Mouse (Mus musculus) 416B (cell line): ENCODE measurements around the gene Fis1.

Experiments used
- DNase-seq: peaks from one replicate; pipeline ENCODE4 v3.0.0; 2011; ENCODE audit warnings: low read depth

Fis1 gene

GRCm38 (mm10) chr5:136940845-136941560 is 12.1 kb upstream of the Fis1 start:
- DNase-seq = no peak

- no peak for DNase-seq
Observed at GRCm38 (mm10) chr5:136942781-136943180, 10.3 kb upstream of the Fis1 start.

GRCm38 (mm10) chr5:136943382-136943781 is 9.7 kb upstream of the Fis1 start:
- DNase-seq = no peak

GRCm38 (mm10) chr5:136945084-136945483 is 8.0 kb upstream of the Fis1 start:
- no peak for DNase-seq

GRCm38 (mm10) chr5:136947874-136948273 is 5.2 kb upstream of the Fis1 start:
- DNase-seq = no peak

- peak; percentile 47 for DNase-seq
Observed at GRCm38 (mm10) chr5:136949551-136950336, 3.3 kb upstream of the Fis1 start.

GRCm38 (mm10) chr5:136950521-136950920 is 2.6 kb upstream of the Fis1 start:
- DNase-seq = no peak

GRCm38 (mm10) chr5:136952153-136952552 is 922 bp upstream of the Fis1 start:
- DNase-seq = peak; percentile 21

- peak; percentile 70 for DNase-seq
Observed at GRCm38 (mm10) chr5:136953440-136953951, 421 bp downstream of the Fis1 start.

GRCm38 (mm10) chr5:136955622-136956021 is 2.5 kb downstream of the Fis1 start:
- DNase-seq = peak; percentile 23

- DNase-seq = no peak
Observed at GRCm38 (mm10) chr5:136957250-136957649, 4.2 kb downstream of the Fis1 start.

GRCm38 (mm10) chr5:136958991-136959605 is 6.0 kb downstream of the Fis1 start:
- no peak for DNase-seq

- no peak for DNase-seq
Observed at GRCm38 (mm10) chr5:136960053-136960452, 7.0 kb downstream of the Fis1 start.

GRCm38 (mm10) chr5:136961334-136961982 is 8.4 kb downstream of the Fis1 start:
- no peak for DNase-seq

GRCm38 (mm10) chr5:136961983-136962461 is 8.9 kb downstream of the Fis1 start:
- DNase-seq = peak; percentile 93

- DNase-seq = peak; percentile 84
Observed at GRCm38 (mm10) chr5:136962501-136962900, 9.4 kb downstream of the Fis1 start.

- DNase-seq = no peak
Observed at GRCm38 (mm10) chr5:136962966-136963540, 10.0 kb downstream of the Fis1 start.

- no peak for DNase-seq
Observed at GRCm38 (mm10) chr5:136965210-136965609, 12.1 kb downstream of the Fis1 start.

GRCm38 (mm10) chr5:136965686-136966085 is 12.6 kb downstream of the Fis1 start:
- DNase-seq = no peak

- no peak for DNase-seq
Observed at GRCm38 (mm10) chr5:136966331-136966730, 13.3 kb downstream of the Fis1 start, which contains the start of gene Cldn15. Gene Cldn15, plus strand, starts transcription at chr5:136966616.

- DNase-seq = no peak
Observed at GRCm38 (mm10) chr5:136966861-136967455, 13.9 kb downstream of the Fis1 start.
